Mouse (Mus musculus) liver, embryonic 15.5 days (tissue): ENCODE data around the gene Hoxa11. TPM values are rescaled to one million over a fixed set of nuclear protein-coding genes. Genes with fewer than 3 reads are reported as not detected.

ENCODE experiments used
- ATAC-seq: fragments of 200-750 bp; cut with Nextera tagmentation; 2 replicates; pipeline ENCODE4 v1.8.0; 2017; ENCODE audit warnings: moderate number of reproducible peaks, mild to moderate bottlenecking, moderate library complexity; ENCODE audit not compliant: insufficient read depth
- H3K27ac ChIP-seq: fragments of 300-500 bp; sonication (generic); replicated peaks from 2 replicates; pipeline ENCODE4 v1.5.1; 2015; ENCODE audit warnings: mild to moderate bottlenecking, inconsistent platforms
- H3K27me3 ChIP-seq: fragments of 300-500 bp; sonication (generic); 2 replicates; pipeline ENCODE4 v1.6.1; 2015; ENCODE audit warnings: mild to moderate bottlenecking, inconsistent platforms
- H3K36me3 ChIP-seq: fragments of 300-500 bp; sonication (generic); replicated peaks from 2 replicates; pipeline ENCODE4 v1.6.1; 2015; ENCODE audit warnings: moderate library complexity, mild to moderate bottlenecking, inconsistent platforms
- H3K4me1 ChIP-seq: fragments of 300-500 bp; sonication (generic); replicated peaks from 2 replicates; pipeline ENCODE4 v1.6.1; 2015; ENCODE audit warnings: inconsistent platforms
- H3K4me2 ChIP-seq: fragments of 300-500 bp; sonication (generic); 2 replicates; pipeline ENCODE4 v1.6.1; 2015; ENCODE audit warnings: moderate library complexity, mild to moderate bottlenecking, inconsistent platforms
- H3K4me3 ChIP-seq: fragments of 300-500 bp; sonication (generic); replicated peaks from 2 replicates; pipeline ENCODE4 v1.5.1; 2015; ENCODE audit warnings: mild to moderate bottlenecking, inconsistent platforms
- H3K9ac ChIP-seq: fragments of 300-500 bp; sonication (generic); 2 replicates; pipeline ENCODE4 v1.6.1; 2015; ENCODE audit warnings: moderate library complexity, mild to moderate bottlenecking, inconsistent platforms
- H3K9me3 ChIP-seq: fragments of 300-500 bp; sonication (generic); replicated peaks from 2 replicates; pipeline ENCODE4 v1.6.1; 2016; ENCODE audit warnings: inconsistent platforms
- WGBS: fragments of 180-500 bp; shearing (Covaris S2); methylation state at CpG from one replicate; pipeline ENCODE4 v1.1.7; 2015; ENCODE audit warnings: mixed read lengths; ENCODE audit not compliant: insufficient replicate concordance; 5-methylcytosine and 5-hydroxymethylcytosine counted together
- polyA plus RNA-seq: library from polyadenylated mRNA; unstranded; fragments of >200 nt; fragmentation: Nextera tagmentation; extraction: Ambion mirVana; gene quantifications from 2 replicates; pipeline ENCODE4 v1.2.1, GENCODE M21; 2015

Gene Hoxa11
- polyA plus RNA-seq, 1 experiment from 2014 or later: not detected

GRCm38 (mm10) chr6:52215070-52215469, 30.5 kb downstream of the Hoxa11 start:
- Histone ChIP-seq H3K4me3 (no peak overlapping the region), H3K4me1 (peaks cover 16% of the 10 kb centered on the region; the same call in 1 of the 2 replicates), H3K9me3 (no peaks in the 10 kb centered on the region), H3K27ac (no peak overlapping the region), H3K9ac (no peak overlapping the region), H3K27me3 (peaks cover 100% of the 10 kb centered on the region), H3K36me3 (no peaks in the 10 kb centered on the region), H3K4me2 (no peak overlapping the region)
- 46% methylated on average over 3 of the region's 3 CpGs for WGBS
- no peak for ATAC-seq

DNA sequence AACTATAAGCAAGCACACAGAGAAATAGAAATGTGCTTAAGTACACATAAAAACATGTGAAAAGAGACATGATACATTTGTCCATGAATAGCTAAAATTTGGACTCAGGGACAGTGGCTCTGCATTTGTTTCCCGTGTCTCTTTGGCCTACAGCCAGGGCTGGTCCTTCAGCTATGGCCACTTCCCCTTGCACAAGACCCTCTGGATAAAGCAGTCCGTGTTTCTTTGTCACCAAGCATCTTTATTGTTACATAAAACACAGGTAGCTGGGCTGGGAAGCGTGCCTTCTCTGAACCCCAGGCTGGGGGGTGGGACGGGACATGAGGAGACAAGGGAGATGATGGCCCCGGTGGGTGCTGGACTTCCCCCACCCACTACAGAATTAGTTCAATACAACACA, 31.3 kb downstream of the Hoxa11 start:
- Histone ChIP-seq H3K4me1 (peaks cover 16% of the 10 kb centered on the region; the same call in 1 of the 2 replicates), H3K27me3 (peaks cover 100% of the 10 kb centered on the region), H3K27ac (no peak overlapping the region), H3K36me3 (no peaks in the 10 kb centered on the region), H3K4me3 (no peak overlapping the region), H3K9ac (no peak overlapping the region), H3K9me3 (no peaks in the 10 kb centered on the region), H3K4me2 (no peak overlapping the region)
- whole genome bisulfite sequencing: 38% methylated on average over 5 of the region's 5 CpGs
- no peak for ATAC-seq

DNA sequence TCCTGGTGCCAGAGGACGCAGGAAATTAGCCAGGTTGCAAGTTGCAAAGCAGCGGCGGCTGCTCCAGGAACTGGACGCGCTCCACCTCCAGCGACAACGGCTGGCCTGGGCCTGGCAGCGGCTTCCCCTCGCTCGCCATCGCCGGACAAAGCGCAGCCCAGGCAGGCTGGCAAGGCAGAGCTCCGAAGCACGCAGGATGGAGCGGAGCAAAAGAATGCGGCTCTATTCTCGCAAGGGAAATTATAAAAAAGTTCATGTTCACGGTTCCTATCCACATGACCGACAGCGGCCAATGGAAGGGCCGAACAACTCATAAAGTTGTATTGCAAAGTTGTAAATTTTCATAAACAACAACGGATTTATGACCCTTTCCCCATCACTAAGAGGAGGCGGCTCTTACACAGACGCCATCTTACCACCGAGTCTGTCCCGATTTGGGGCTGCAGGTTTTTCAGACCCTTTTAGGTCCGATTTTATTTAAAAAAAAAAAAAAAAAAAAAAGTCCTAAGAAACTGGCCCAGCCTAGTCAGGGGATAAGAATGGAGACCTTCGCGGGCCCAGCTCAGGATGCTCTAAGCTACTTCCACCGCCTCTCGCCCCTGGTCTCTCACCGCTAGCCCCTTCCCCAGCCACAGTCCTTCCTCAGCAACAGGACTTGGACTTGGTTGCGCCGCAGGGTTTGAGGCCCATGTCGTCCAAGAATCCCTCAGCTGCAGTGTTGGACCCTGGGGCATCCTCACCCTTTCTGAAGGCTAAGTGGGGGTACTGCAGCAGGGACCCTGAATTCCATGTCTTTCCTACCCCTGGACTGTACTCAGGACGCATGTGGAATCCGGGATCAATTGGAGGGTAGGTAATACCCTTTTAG, 32.3 kb downstream of the Hoxa11 start, which contains the start of the genes Hoxa3 and Gm28308:
TSS of gene Hoxa3 (minus strand) at position 218 of the 868 bp plus-strand sequence.
TSS of gene Gm28308 (minus strand) at position 221 of the 868 bp plus-strand sequence.
- H3K4me3 ChIP-seq: peak within 1 kb of the TSS; percentile 37
- H3K4me1 ChIP-seq: peaks cover 17% of the 10 kb centered on the region; the same call in 1 of the 2 replicates
- ATAC-seq: no peak
- no peaks in the 10 kb centered on the region for H3K36me3 ChIP-seq
- H3K9me3 ChIP-seq: no peaks in the 10 kb centered on the region
- 4% methylated on average over 38 of the region's 38 CpGs for WGBS
- H3K4me2 ChIP-seq: peak within 1 kb of the TSS; percentile 46
- no peak within 1 kb of the TSS for H3K27ac ChIP-seq
- H3K27me3 ChIP-seq: peaks cover 100% of the 10 kb centered on the region
- no peak within 1 kb of the TSS for H3K9ac ChIP-seq

DNA sequence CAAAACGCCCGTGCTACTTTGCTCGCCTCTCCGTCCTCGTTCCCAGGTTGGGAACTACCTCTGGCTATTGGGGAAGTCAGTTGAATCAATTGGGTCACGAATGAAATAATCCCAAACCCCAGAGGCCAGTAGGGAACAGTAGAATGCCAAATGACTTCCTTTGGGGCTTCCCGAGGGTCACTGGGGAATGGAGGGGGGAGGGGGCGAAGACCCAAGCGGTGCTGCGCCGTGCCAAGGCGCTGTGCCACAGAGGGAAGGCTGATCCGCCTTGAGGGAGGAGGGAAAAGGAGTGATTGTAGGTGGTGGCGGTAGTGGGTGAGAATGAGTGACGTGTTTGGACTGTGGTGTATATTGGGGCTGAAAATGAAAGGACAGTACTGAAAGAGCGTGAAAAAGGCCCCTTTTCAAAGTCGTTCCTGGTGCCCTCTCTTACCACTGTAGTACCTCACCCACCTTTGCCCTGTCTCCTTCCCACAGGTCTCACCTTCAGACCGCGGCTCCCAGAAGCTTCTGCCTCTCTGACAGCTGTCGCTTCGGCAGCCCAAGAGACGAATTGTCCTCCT, 33.0 kb downstream of the Hoxa11 start:
- peaks cover 100% of the 10 kb centered on the region for H3K27me3 ChIP-seq
- H3K36me3 ChIP-seq: no peaks in the 10 kb centered on the region
- no peaks in the 10 kb centered on the region for H3K9me3 ChIP-seq
- H3K4me3 ChIP-seq: peak overlapping the region; percentile 37
- H3K27ac ChIP-seq: no peak overlapping the region
- no peak for ATAC-seq
- WGBS: 1% methylated on average over 22 of the region's 22 CpGs
- peak overlapping the region; percentile 46 for H3K4me2 ChIP-seq
- no peak overlapping the region for H3K9ac ChIP-seq
- peaks cover 20% of the 10 kb centered on the region; the same call in 1 of the 2 replicates for H3K4me1 ChIP-seq

DNA sequence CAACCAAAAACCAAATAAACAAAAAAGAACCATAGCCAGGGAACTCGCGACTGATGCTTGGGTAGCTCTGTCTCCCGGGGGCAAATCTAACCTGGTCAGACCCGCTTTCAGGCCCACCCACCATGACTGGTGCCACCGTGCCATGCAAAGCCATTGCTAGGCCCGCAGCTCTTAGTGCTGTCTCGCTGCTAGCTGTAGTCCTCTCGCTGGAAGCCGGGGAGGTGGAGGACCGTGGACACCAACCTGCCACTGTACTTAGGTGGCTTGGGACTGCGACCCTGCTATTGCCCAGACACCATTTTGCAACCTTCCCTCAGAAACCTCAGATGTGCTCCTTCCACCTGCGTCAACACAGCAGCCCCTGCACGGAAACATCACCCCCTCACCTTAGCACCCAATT, 33.6 kb downstream of the Hoxa11 start:
- no peak for ATAC-seq
- WGBS: 2% methylated on average over 13 of the region's 13 CpGs
- H3K36me3 ChIP-seq: no peaks in the 10 kb centered on the region

GRCm38 (mm10) chr6:52211170-52211935, 34.3 kb downstream of the Hoxa11 start:
- 2% methylated on average over 37 of the region's 37 CpGs for WGBS
- Histone ChIP-seq H3K27ac (no peak overlapping the region), H3K4me1 (0 out of 2 replicates have a peak, but pooled peaks cover 12% of the 10 kb centered on the region), H3K9ac (no peak overlapping the region), H3K36me3 (no peaks in the 10 kb centered on the region), H3K9me3 (no peaks in the 10 kb centered on the region), H3K4me2 (peak overlapping the region; percentile 46; the same call in 1 of the 2 replicates), H3K27me3 (peaks cover 100% of the 10 kb centered on the region), H3K4me3 (no peak overlapping the region)
- no peak for ATAC-seq

More for the DNA sequence above, 33.6 kb downstream of the Hoxa11 start:
- H3K9ac ChIP-seq: no peak overlapping the region
- 0 out of 2 replicates have a peak overlapping the region, but pooled peaks have one; percentile 2 for H3K4me3 ChIP-seq
- H3K27me3 ChIP-seq: peaks cover 100% of the 10 kb centered on the region
- peaks cover 15% of the 10 kb centered on the region; the same call in 1 of the 2 replicates for H3K4me1 ChIP-seq
- H3K9me3 ChIP-seq: no peaks in the 10 kb centered on the region
- H3K27ac ChIP-seq: no peak overlapping the region
- H3K4me2 ChIP-seq: peak overlapping the region; percentile 46; the same call in 1 of the 2 replicates

DNA sequence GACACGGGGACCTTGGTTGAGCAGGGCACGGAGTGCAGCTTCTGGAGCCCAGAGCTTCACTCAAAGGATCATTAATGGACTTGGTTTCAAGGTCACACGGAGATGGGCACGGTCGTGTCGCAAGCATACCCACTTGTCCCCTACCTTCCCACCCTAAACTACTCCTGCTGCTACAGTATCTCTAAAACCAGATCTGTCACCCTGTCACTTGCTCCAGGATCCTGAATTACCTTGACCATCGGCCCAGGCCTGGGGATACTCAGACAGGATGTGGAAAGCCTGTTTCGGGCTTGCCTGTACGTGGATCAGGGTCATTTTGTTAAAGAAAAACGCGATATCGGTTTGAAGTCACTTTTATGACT, 35.9 kb downstream of the Hoxa11 start:
- Histone ChIP-seq H3K9me3 (no peaks in the 10 kb centered on the region), H3K4me1 (peaks cover 12% of the 10 kb centered on the region; the same call in 1 of the 2 replicates), H3K9ac (no peak overlapping the region), H3K4me2 (no peak overlapping the region), H3K36me3 (no peaks in the 10 kb centered on the region), H3K4me3 (no peak overlapping the region), H3K27ac (no peak overlapping the region), H3K27me3 (peaks cover 100% of the 10 kb centered on the region)
- WGBS: 24% methylated on average over 12 of the region's 12 CpGs
- no peak for ATAC-seq

- no peak overlapping the region for H3K27ac ChIP-seq
- H3K4me1 ChIP-seq: peaks cover 12% of the 10 kb centered on the region
- no peak for ATAC-seq
- H3K4me2 ChIP-seq: peak overlapping the region; percentile 29
- no peak overlapping the region for H3K9ac ChIP-seq
- H3K36me3 ChIP-seq: no peaks in the 10 kb centered on the region
- peaks cover 100% of the 10 kb centered on the region for H3K27me3 ChIP-seq
- WGBS: 12% methylated on average over 18 of the region's 18 CpGs
- H3K4me3 ChIP-seq: peak overlapping the region; percentile 8; the same call in 1 of the 2 replicates
- no peaks in the 10 kb centered on the region for H3K9me3 ChIP-seq
Measured at GRCm38 (mm10) chr6:52208868-52209684, 36.5 kb downstream of the Hoxa11 start.

DNA sequence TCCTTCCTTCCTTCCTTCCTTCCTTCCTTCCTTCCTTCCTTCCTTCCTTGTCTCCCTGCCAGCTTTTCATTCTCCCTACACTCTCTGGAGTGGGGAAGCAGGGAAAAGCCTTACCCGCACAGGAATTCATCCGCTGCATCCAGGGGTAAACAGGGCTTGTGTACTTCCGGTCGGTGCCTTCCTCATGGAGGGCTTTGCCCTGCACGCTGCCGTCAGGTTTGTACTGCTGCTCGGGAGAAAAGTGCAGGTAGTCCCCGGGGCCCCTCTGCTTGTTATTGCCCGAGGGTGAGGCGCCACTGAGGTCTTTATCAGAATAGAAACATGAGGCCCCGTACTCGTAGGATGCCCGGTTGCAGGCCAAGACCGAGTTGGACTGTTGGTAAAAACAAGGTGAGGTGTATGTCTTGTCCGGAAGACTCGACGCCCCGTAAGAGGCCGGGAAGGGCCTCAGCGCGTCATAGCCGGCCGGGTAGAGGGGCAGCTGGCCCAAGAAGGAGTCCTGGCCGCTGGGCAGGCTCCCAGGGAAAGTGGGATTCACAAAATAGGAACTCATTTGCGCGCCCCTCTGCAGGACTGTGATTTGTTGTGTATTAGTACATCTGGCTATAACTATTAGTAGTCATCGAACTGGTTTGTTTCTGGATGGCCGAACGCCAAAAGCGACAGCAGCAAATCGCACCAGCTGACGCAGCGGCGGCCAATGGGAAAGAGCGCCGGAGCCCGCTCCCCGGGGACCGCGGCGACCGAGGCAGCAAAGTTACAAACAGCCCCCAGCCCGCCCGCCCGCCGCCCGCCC, 37.3 kb downstream of the Hoxa11 start, which contains the start of gene Hoxa6:
TSS of gene Hoxa6 (minus strand) at position 651 of the 796 bp plus-strand sequence.
- no peak for ATAC-seq
- 6% methylated on average over 47 of the region's 47 CpGs for WGBS
- Histone ChIP-seq H3K4me3 (peak within 1 kb of the TSS; percentile 8; the same call in 1 of the 2 replicates), H3K9me3 (no peaks in the 10 kb centered on the region), H3K27ac (no peak within 1 kb of the TSS), H3K9ac (no peak within 1 kb of the TSS), H3K36me3 (no peaks in the 10 kb centered on the region), H3K4me1 (peaks cover 12% of the 10 kb centered on the region), H3K27me3 (peaks cover 100% of the 10 kb centered on the region), H3K4me2 (peak within 1 kb of the TSS; percentile 29)

GRCm38 (mm10) chr6:52207684-52207976, 38.0 kb downstream of the Hoxa11 start:
- Histone ChIP-seq H3K27ac (no peak overlapping the region), H3K27me3 (peaks cover 100% of the 10 kb centered on the region), H3K4me2 (no peak overlapping the region), H3K4me1 (peaks cover 9% of the 10 kb centered on the region), H3K36me3 (no peaks in the 10 kb centered on the region), H3K4me3 (no peak overlapping the region), H3K9me3 (no peaks in the 10 kb centered on the region), H3K9ac (no peak overlapping the region)
- ATAC-seq: no peak
